Mouse (Mus musculus) embryonic facial prominence, embryonic 13.5 days (tissue): ENCODE measurements around the gene Relch. TPM values are rescaled to one million over a fixed set of nuclear protein-coding genes. Genes with fewer than 3 reads are reported as not detected.

ENCODE experiments used
- ATAC-seq: fragments of 200-750 bp; cut with Nextera tagmentation; 2 replicates; pipeline ENCODE4 v1.8.0; 2017; ENCODE audit warnings: low read depth; ENCODE audit not compliant: insufficient number of reproducible peaks, insufficient read depth, low FRiP score, low TSS enrichment
- H3K27ac ChIP-seq: fragments of 300-500 bp; sonication (generic); 2 replicates; pipeline ENCODE4 v1.5.1; 2015; ENCODE audit warnings: moderate library complexity, mild to moderate bottlenecking, inconsistent platforms
- H3K27me3 ChIP-seq: fragments of 300-500 bp; sonication (generic); 2 replicates; pipeline ENCODE4 v1.6.1; 2015; ENCODE audit warnings: mild to moderate bottlenecking, inconsistent platforms
- H3K36me3 ChIP-seq: fragments of 300-500 bp; sonication (generic); 2 replicates; pipeline ENCODE4 v1.6.1; 2015; ENCODE audit warnings: mild to moderate bottlenecking, inconsistent platforms
- H3K4me1 ChIP-seq: fragments of 300-500 bp; sonication (generic); 2 replicates; pipeline ENCODE4 v1.6.1; 2015; ENCODE audit warnings: inconsistent platforms
- H3K4me2 ChIP-seq: fragments of 300-500 bp; sonication (generic); 2 replicates; pipeline ENCODE4 v1.6.1; 2015; ENCODE audit warnings: moderate library complexity, mild to moderate bottlenecking, inconsistent platforms
- H3K4me3 ChIP-seq: fragments of 300-500 bp; sonication (generic); 2 replicates; pipeline ENCODE4 v1.5.1; 2015; ENCODE audit warnings: mild to moderate bottlenecking, inconsistent platforms
- H3K9ac ChIP-seq: fragments of 300-500 bp; sonication (generic); 2 replicates; pipeline ENCODE4 v1.6.1; 2015; ENCODE audit warnings: mild to moderate bottlenecking, inconsistent platforms
- H3K9me3 ChIP-seq: fragments of 300-500 bp; sonication (generic); 2 replicates; pipeline ENCODE4 v1.6.1; 2016; ENCODE audit warnings: inconsistent platforms
- WGBS: fragments of 180-500 bp; shearing (Covaris S2); methylation state at CpG from one replicate; pipeline ENCODE4 v1.1.7; 2015; ENCODE audit warnings: mixed read lengths; 5-methylcytosine and 5-hydroxymethylcytosine counted together
- polyA plus RNA-seq: library from polyadenylated mRNA; unstranded; fragments of >200 nt; fragmentation: Nextera tagmentation; extraction: Ambion mirVana; gene quantifications from 2 replicates; pipeline ENCODE4 v1.2.1, GENCODE M21; 2015

Gene Relch
- 28.5 and 30.1 TPM in 2 replicates for polyA plus RNA-seq

GRCm38 (mm10) chr1:105663171-105663961 is at the start of gene Relch, which contains the start of gene Pign:
Relch (plus strand) TSS chr1:105663861.
Pign (minus strand) TSS chr1:105663677.
- Histone ChIP-seq H3K9ac (peak within 1 kb of the TSS; percentile 93), H3K27ac (peak within 1 kb of the TSS; percentile 80), H3K36me3 (no peaks in the 10 kb centered on the region), H3K4me2 (peak within 1 kb of the TSS; percentile 74), H3K27me3 (no peaks in the 10 kb centered on the region), H3K4me3 (peak within 1 kb of the TSS; percentile 98), H3K9me3 (no peaks in the 10 kb centered on the region), H3K4me1 (peaks cover 18% of the 10 kb centered on the region)
- WGBS: under 1% methylated on average over 41 of the region's 41 CpGs
- ATAC-seq: peak; percentile 97

GRCm38 (mm10) chr1:105630481-105630880 is 33.2 kb upstream of the Relch start:
- Histone ChIP-seq H3K27ac (no peak overlapping the region), H3K4me3 (no peak overlapping the region), H3K27me3 (no peaks in the 10 kb centered on the region), H3K9me3 (no peaks in the 10 kb centered on the region), H3K9ac (no peak overlapping the region), H3K36me3 (no peaks in the 10 kb centered on the region), H3K4me1 (no peaks in the 10 kb centered on the region), H3K4me2 (no peak overlapping the region)
- WGBS: 38% methylated on average over 3 of the region's 3 CpGs
- no peak for ATAC-seq

DNA sequence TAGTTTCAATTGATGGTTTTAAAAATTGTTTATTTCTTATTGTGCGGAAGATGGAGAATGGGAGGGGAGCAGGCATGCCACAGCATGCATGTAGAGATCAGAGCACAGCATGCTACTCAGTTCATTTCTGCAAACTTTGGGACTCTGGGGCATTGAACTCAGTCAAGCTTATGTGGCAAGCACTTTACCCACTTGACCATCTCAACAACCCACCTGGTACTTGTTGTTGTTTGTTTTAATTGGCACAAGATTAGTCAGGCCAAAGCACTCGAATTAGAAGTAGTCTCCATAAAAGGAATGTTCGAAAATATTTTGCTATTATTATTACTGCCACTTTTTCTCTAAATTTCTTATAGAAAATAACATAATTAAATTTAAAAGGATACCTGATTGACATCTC is 19.6 kb upstream of the Relch start:
- Histone ChIP-seq H3K27me3 (no peaks in the 10 kb centered on the region), H3K4me2 (no peak overlapping the region), H3K36me3 (peaks cover 33% of the 10 kb centered on the region), H3K27ac (no peak overlapping the region), H3K9ac (no peak overlapping the region), H3K4me1 (no peaks in the 10 kb centered on the region), H3K9me3 (no peaks in the 10 kb centered on the region), H3K4me3 (no peak overlapping the region)
- 79% methylated on average over 3 of the region's 3 CpGs for WGBS
- ATAC-seq: no peak

DNA sequence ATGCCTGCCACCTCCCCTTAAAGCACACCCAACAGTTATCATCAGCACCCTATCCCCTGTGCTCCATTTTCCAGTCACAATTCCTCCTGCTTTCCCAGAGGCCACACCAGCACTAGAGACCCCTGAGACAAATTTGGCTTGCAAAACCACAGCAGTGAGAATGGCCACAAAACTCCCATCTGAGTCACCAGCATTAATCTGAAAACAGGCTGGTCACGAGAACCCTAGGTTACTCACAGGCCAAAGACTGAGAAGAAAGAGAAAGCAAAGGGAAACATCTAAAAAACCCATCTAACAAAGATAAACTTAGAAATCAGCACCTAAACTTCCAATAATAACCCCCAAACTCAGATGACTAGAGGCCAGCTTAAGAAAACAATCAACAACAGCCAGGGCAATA is 13.0 kb upstream of the Relch start:
- Histone ChIP-seq H3K9me3 (no peaks in the 10 kb centered on the region), H3K27ac (no peak overlapping the region), H3K36me3 (peaks cover 17% of the 10 kb centered on the region), H3K4me1 (no peaks in the 10 kb centered on the region), H3K27me3 (no peaks in the 10 kb centered on the region), H3K9ac (no peak overlapping the region), H3K4me2 (no peak overlapping the region), H3K4me3 (no peak overlapping the region)
- WGBS: 89% methylated on average over 1 of the region's 1 CpGs
- no peak for ATAC-seq

DNA sequence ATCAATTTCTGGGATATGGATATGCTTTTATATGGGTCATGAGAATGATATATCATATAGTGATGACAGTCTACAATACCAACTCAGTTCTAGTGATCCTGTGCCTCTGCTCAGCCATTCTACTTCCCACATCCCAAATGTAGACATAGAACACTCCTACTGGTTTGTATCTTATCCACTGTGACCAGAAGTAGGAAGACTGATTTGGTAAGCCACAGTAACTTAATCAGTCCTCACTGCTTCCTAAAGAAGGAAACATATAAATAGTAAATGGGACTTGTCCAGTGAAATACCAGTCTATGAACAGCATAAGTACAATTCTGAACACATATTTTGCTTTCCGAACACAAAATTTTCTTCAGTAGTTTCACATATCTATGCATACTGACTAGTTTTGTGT is 9.7 kb upstream of the Relch start:
- Histone ChIP-seq H3K4me2 (no peak overlapping the region), H3K4me3 (no peak overlapping the region), H3K9me3 (no peaks in the 10 kb centered on the region), H3K27me3 (no peaks in the 10 kb centered on the region), H3K9ac (no peak overlapping the region), H3K36me3 (peaks cover 8% of the 10 kb centered on the region), H3K4me1 (no peaks in the 10 kb centered on the region), H3K27ac (no peak overlapping the region)
- ATAC-seq: no peak
- 93% methylated on average over 1 of the region's 1 CpGs for WGBS

GRCm38 (mm10) chr1:105660015-105660414 is 3.6 kb upstream of the Relch start:
- H3K4me2 ChIP-seq: no peak overlapping the region
- H3K27me3 ChIP-seq: no peaks in the 10 kb centered on the region
- no peaks in the 10 kb centered on the region for H3K9me3 ChIP-seq
- peaks cover 5% of the 10 kb centered on the region; the same call in 1 of the 2 replicates for H3K36me3 ChIP-seq
- ATAC-seq: no peak
- 16% methylated on average over 3 of the region's 3 CpGs for WGBS
- no peak overlapping the region for H3K9ac ChIP-seq
- peaks cover 10% of the 10 kb centered on the region for H3K4me1 ChIP-seq
- H3K27ac ChIP-seq: no peak overlapping the region
- no peak overlapping the region for H3K4me3 ChIP-seq

GRCm38 (mm10) chr1:105662820-105663170 is 866 bp upstream of the Relch start:
- 11% methylated on average over 6 of the region's 6 CpGs for WGBS
- Histone ChIP-seq H3K4me1 (peaks cover 18% of the 10 kb centered on the region), H3K9ac (peak overlapping the region; percentile 84), H3K27me3 (no peaks in the 10 kb centered on the region), H3K27ac (no peak overlapping the region), H3K4me2 (peak overlapping the region; percentile 74), H3K36me3 (no peaks in the 10 kb centered on the region), H3K4me3 (peak overlapping the region; percentile 98), H3K9me3 (no peaks in the 10 kb centered on the region)
- ATAC-seq: no peak

DNA sequence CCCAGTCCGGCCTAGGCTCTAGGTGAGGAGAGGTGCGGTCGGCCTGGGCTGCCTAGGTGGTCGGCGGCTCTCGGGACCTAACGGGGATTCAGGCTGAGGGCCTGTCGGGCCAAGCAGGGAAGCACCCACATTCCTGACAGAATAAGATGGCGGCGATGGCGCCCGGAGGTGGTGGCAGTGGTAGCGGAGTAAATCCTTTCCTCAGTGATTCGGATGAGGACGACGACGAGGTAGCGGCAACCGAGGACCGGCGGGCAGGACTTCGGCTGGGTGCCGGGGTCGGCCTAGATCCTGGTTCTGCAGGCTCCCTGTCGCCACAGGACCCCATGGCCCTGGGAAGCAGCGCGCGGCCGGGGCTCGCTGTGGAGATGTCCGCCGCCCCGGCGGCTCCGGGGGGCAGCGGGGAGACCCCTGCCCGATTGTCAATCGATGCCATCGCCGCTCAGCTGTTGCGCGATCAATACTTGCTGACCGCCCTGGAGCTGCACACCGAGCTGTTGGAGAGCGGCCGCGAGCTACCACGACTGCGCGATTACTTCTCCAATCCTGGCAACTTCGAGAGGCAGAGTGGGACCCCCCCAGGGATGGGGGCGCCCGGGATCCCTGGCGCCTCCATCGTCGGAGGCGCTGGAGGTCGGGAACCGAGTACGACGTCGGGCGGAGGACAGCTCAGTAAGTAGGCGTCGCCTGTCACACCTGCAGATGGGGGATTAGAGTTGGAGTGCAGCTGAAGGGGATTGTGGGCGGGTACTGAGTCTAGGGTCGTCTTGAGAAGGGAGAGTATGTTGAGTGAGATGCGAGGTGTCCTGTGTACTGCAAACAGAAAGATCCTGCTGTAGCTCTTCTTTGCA is 526 bp downstream of the Relch start:
- no peaks in the 10 kb centered on the region for H3K27me3 ChIP-seq
- H3K4me1 ChIP-seq: peaks cover 18% of the 10 kb centered on the region
- H3K27ac ChIP-seq: peak overlapping the region; percentile 79
- H3K4me2 ChIP-seq: peak overlapping the region; percentile 74
- no peaks in the 10 kb centered on the region for H3K36me3 ChIP-seq
- no peak for ATAC-seq
- peak overlapping the region; percentile 98 for H3K4me3 ChIP-seq
- H3K9ac ChIP-seq: peak overlapping the region; percentile 93
- no peaks in the 10 kb centered on the region for H3K9me3 ChIP-seq
- under 1% methylated on average over 68 of the region's 68 CpGs for WGBS

GRCm38 (mm10) chr1:105669700-105670099 is 6.0 kb downstream of the Relch start:
- H3K4me1 ChIP-seq: peaks cover 10% of the 10 kb centered on the region
- H3K4me3 ChIP-seq: no peak overlapping the region
- no peaks in the 10 kb centered on the region for H3K36me3 ChIP-seq
- H3K9ac ChIP-seq: no peak overlapping the region
- no peaks in the 10 kb centered on the region for H3K27me3 ChIP-seq
- H3K27ac ChIP-seq: no peak overlapping the region
- no peak for ATAC-seq
- H3K4me2 ChIP-seq: no peak overlapping the region
- H3K9me3 ChIP-seq: no peaks in the 10 kb centered on the region

GRCm38 (mm10) chr1:105674763-105675162 is 11.1 kb downstream of the Relch start:
- no peak for ATAC-seq
- WGBS: 84% methylated on average over 2 of the region's 2 CpGs
- Histone ChIP-seq H3K9ac (no peak overlapping the region), H3K27me3 (no peaks in the 10 kb centered on the region), H3K27ac (no peak overlapping the region), H3K9me3 (no peaks in the 10 kb centered on the region), H3K4me1 (no peaks in the 10 kb centered on the region), H3K4me2 (no peak overlapping the region), H3K4me3 (no peak overlapping the region), H3K36me3 (no peaks in the 10 kb centered on the region)

DNA sequence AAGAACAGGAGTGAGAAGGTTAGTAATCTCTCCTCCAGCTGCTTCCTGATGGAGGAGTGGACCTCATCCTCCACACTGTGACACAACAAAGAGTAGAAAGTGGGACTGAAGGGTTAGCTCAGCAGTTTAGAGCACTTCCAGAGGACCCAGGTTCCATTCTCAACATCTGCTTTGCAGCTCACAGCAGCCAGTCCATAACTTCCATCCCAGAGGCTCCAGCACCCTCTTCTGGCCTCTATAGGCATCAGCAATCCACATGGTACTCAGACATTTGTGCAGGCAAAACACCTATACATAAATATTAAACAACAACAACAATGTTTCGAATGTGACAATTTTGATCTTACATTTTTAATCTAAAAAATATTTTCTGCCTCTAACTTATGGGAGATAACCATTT is 16.9 kb downstream of the Relch start:
- no peak overlapping the region for H3K27ac ChIP-seq
- ATAC-seq: no peak
- no peaks in the 10 kb centered on the region for H3K27me3 ChIP-seq
- no peak overlapping the region for H3K4me2 ChIP-seq
- 88% methylated on average over 1 of the region's 1 CpGs for WGBS
- H3K4me3 ChIP-seq: no peak overlapping the region
- no peaks in the 10 kb centered on the region for H3K9me3 ChIP-seq
- H3K36me3 ChIP-seq: peaks cover 7% of the 10 kb centered on the region; the same call in 1 of the 2 replicates
- no peak overlapping the region for H3K9ac ChIP-seq
- no peaks in the 10 kb centered on the region for H3K4me1 ChIP-seq

DNA sequence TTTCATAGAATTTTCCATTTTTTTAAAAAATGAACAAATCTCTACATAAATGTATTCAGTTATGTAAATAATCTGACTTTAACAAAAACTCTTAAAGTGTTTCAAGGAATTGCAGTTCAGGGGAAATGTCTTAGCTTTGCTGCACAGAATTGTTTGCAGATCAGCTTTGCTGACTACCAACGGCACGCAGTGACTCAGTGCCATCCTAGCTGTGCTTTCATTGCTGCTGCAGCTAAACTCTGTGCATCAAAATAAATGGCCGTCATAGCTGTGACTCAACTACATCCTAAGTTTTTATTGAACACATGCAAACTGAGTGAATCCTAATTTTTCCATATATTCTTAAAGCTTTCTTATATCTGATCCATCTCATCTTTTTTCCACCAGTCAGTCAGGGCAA is 21.8 kb downstream of the Relch start:
- Histone ChIP-seq H3K27me3 (no peaks in the 10 kb centered on the region), H3K4me2 (no peak overlapping the region), H3K27ac (no peak overlapping the region), H3K9me3 (no peaks in the 10 kb centered on the region), H3K4me1 (no peaks in the 10 kb centered on the region), H3K4me3 (no peak overlapping the region), H3K36me3 (peaks cover 9% of the 10 kb centered on the region), H3K9ac (no peak overlapping the region)
- 82% methylated on average over 3 of the region's 3 CpGs for WGBS
- ATAC-seq: no peak
